Mouse (Mus musculus) cerebellum, adult 2 months (tissue): ENCODE results near the gene F10.

ENCODE experiments used
- CTCF ChIP-seq: fragments of 200-500 bp; IDR thresholded peaks from 2 replicates; pipeline ENCODE4 v1.5.1; 2011; ENCODE audit warnings: low read depth, mild to moderate bottlenecking, control low read depth, low read length, moderate library complexity, borderline replicate concordance; ENCODE audit not compliant: insufficient read depth
- POLR2A ChIP-seq: fragments of 200-500 bp; IDR thresholded peaks from 2 replicates; pipeline ENCODE4 v1.6.1; 2011; ENCODE audit warnings: low read length, control low read depth, borderline replicate concordance; ENCODE audit not compliant: insufficient read depth

DNA sequence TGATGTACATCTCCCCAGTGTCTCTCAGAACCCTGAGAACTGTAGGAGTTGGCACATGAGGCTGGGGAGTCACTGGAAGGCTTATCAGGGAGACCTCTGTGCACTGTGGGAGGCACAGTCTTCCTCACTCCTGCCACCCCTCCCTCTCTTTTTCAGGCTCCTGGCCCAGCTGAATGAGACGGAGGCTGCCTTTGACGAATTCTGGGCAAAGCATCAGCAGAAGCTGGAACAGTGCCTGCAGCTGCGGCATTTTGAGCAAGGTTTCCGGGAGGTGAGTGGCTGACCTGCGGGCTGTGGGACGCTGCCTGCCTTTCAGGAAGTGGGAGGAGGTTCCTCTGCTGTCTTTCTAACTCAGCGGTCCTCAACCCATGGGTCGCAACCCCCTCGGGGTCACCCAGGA, 37.3 kb upstream of the F10 start:
- TF ChIP-seq CTCF (no peak), POLR2A (no peak)
